ENCODE assay signal across 18 mouse cellular contexts in genomic region chr11:49267970-49268579, GRCm38 (mm10). TPM values are rescaled to one million over a fixed set of nuclear protein-coding genes. Genes with fewer than 3 reads are reported as not detected.
A peak's percentile ranks its signal among the peaks of the same experiment; 100 is the strongest.
DNase-seq lines count a peak whose midpoint lies in the region; ATAC-seq and TF ChIP-seq lines count a peak whose summit lies in the region.
"Had no signal": no experiment of that assay in that cellular context is flagged by ENCODE, and none has a peak within 500 bp of the region (broad histone marks: within the 10 kb centered on the region; RNA-seq: fewer than 3 reads in every experiment).

No protein-coding gene starts in this region.

- ATAC-seq in heart, embryonic 12.5 days (ENCODE audit: insufficient number of reproducible peaks, low FRiP score), result no peak
- ATAC-seq in lung, embryonic 16.5 days (ENCODE audit: low read depth), result no peak
- ATAC-seq in kidney, embryonic 16.5 days (ENCODE audit: low FRiP score, low TSS enrichment), result no peak
- ATAC-seq in stomach, postnatal 0 days (ENCODE audit: low FRiP score, low TSS enrichment), result no peak
- ATAC-seq in megakaryocyte, adult 5-6 weeks (ENCODE audit: poor library complexity, severe bottlenecking), result no peak
- ATAC-seq: hindbrain, embryonic 16.5 days had no signal

- peak overlapping the region; percentile 71; the same call in 1 of the 2 replicates for H3K27ac ChIP-seq in heart, embryonic 12.5 days (ENCODE audit: poor library complexity, severe bottlenecking)
- H3K27ac ChIP-seq in lung, embryonic 16.5 days (ENCODE audit: low read length), result peak overlapping the region; percentile 29; the same call in 1 of the 2 replicates
- peak overlapping the region; percentile 65; the same call in 1 of the 2 replicates for H3K27ac ChIP-seq in kidney, embryonic 16.5 days (ENCODE audit: low read length)
- peak overlapping the region; percentile 56; the same call in 1 of the 2 replicates for H3K27ac ChIP-seq in stomach, postnatal 0 days (replicated peaks)

- no peak overlapping the region for H3K4me3 ChIP-seq in heart, embryonic 12.5 days
- no peak overlapping the region for H3K4me3 ChIP-seq in lung, embryonic 16.5 days (ENCODE audit: low read length)
- H3K4me3 ChIP-seq in kidney, embryonic 16.5 days (ENCODE audit: low read length), result no peak overlapping the region
- H3K4me3 ChIP-seq in stomach, postnatal 0 days (ENCODE audit: low read depth, low read length), result no peak overlapping the region

- H3K4me1 ChIP-seq in heart, embryonic 12.5 days (replicated peaks), result peaks cover 22% of the 10 kb centered on the region
- no peaks in the 10 kb centered on the region; the same call in 1 of the 2 replicates for H3K4me1 ChIP-seq in lung, embryonic 16.5 days (replicated peaks; ENCODE audit: control insufficient read depth, insufficient read depth, low read length)
- H3K4me1 ChIP-seq in kidney, embryonic 16.5 days (ENCODE audit: insufficient read depth, low read length), result 0 out of 2 replicates have a peak, but pooled peaks cover 6% of the 10 kb centered on the region
- H3K4me1 ChIP-seq in stomach, postnatal 0 days (replicated peaks; ENCODE audit: control insufficient read depth, insufficient read depth), result no peaks in the 10 kb centered on the region

- no peaks in the 10 kb centered on the region for H3K9me3 ChIP-seq in heart, embryonic 12.5 days (replicated peaks)
- H3K9me3 ChIP-seq in lung, embryonic 16.5 days (ENCODE audit: control insufficient read depth, low read length), result no peaks in the 10 kb centered on the region
- no peaks in the 10 kb centered on the region for H3K9me3 ChIP-seq in kidney, embryonic 16.5 days (ENCODE audit: low read length)
- H3K9me3 ChIP-seq in stomach, postnatal 0 days (ENCODE audit: control insufficient read depth, low read length), result no peaks in the 10 kb centered on the region
- H3K9me3 ChIP-seq: G1E had no signal

- H3K4me2 ChIP-seq in heart, embryonic 12.5 days, result 0 out of 2 replicates have a peak overlapping the region, but pooled peaks have one; percentile 19
- no peak overlapping the region for H3K4me2 ChIP-seq in lung, embryonic 16.5 days (ENCODE audit: low read depth, low read length)
- H3K4me2 ChIP-seq in kidney, embryonic 16.5 days (replicated peaks; ENCODE audit: low read depth, low read length), result no peak overlapping the region
- no peak overlapping the region for H3K4me2 ChIP-seq in stomach, postnatal 0 days (replicated peaks; ENCODE audit: low read depth)

- no peak overlapping the region for H3K9ac ChIP-seq in heart, embryonic 12.5 days
- no peak overlapping the region for H3K9ac ChIP-seq in lung, embryonic 16.5 days (ENCODE audit: low read length)
- H3K9ac ChIP-seq in kidney, embryonic 16.5 days (replicated peaks; ENCODE audit: low read length), result no peak overlapping the region
- H3K9ac ChIP-seq in stomach, postnatal 0 days (ENCODE audit: low read length), result no peak overlapping the region

- H3K27me3 ChIP-seq in heart, embryonic 12.5 days (replicated peaks), result no peaks in the 10 kb centered on the region
- H3K27me3 ChIP-seq in lung, embryonic 16.5 days (ENCODE audit: control insufficient read depth, insufficient read depth, low read depth, low read length), result no peaks in the 10 kb centered on the region
- no peaks in the 10 kb centered on the region for H3K27me3 ChIP-seq in kidney, embryonic 16.5 days (ENCODE audit: insufficient read depth, low read length)
- H3K27me3 ChIP-seq in stomach, postnatal 0 days (ENCODE audit: control insufficient read depth, insufficient read depth, low read length), result no peaks in the 10 kb centered on the region

- no peak for TF ChIP-seq EP300 in stomach, postnatal 0 days (optimal IDR thresholded peaks at IDR 0.05)

- H3K36me3 ChIP-seq in heart, embryonic 12.5 days, result peaks cover 14% of the 10 kb centered on the region; the same call in 1 of the 2 replicates
- H3K36me3 ChIP-seq in lung, embryonic 16.5 days (ENCODE audit: control insufficient read depth, insufficient read depth, low read length), result no peaks in the 10 kb centered on the region
- H3K36me3 ChIP-seq in kidney, embryonic 16.5 days (ENCODE audit: insufficient read depth, low read length), result peaks cover 14% of the 10 kb centered on the region
- H3K36me3 ChIP-seq in stomach, postnatal 0 days (ENCODE audit: control insufficient read depth, insufficient read depth, low read length), result no peaks in the 10 kb centered on the region

- WGBS in heart, embryonic 12.5 days, result 53% methylated on average over 15 of the region's 15 CpGs
- 50% methylated on average over 15 of the region's 15 CpGs for WGBS in lung, embryonic 16.5 days
- WGBS in kidney, embryonic 16.5 days, result 66% methylated on average over 15 of the region's 15 CpGs
- WGBS in stomach, postnatal 0 days, result 49% methylated on average over 15 of the region's 15 CpGs

- DNase-seq in heart, adult 8-10 months (ENCODE audit: low spot score), result no peak
- DNase-seq in lung, postnatal 14 days, result no peak
- DNase-seq in stomach, postnatal 0 days (ENCODE audit: low spot score), result no peak
- DNase-seq in layer of hippocampus, adult 9-10 months (ENCODE audit: low spot score), result no peak
- DNase-seq: cerebellum, adult 11-12 months; gastrocnemius, postnatal 14 days; left cerebral cortex, postnatal 4 days; lung, postnatal 4 days had no signal

- TF ChIP-seq CTCF in stomach, postnatal 0 days (IDR thresholded peaks at IDR 0.05; ENCODE audit: low read depth), result no peak

RNA-seq across cellular contexts. Expression of gene Olfr1393, which starts 10.0 kb away (rescaled TPM):
- polyA plus RNA-seq in heart, embryonic 12.5 days (2016; fragmentation: Nextera tagmentation; extraction: Ambion mirVana), result 0.08 and 0.27 TPM in 2 replicates
- total RNA-seq in heart, adult 8-10 months (2022), result under 1 TPM; 0.41 to 0.50 (median 0.43) TPM
- 0.05 TPM in 1 of 2 replicates, not detected in the other for polyA plus RNA-seq in lung, embryonic 16.5 days (2015; fragmentation: Nextera tagmentation; extraction: Ambion mirVana)
- polyA plus RNA-seq in kidney, embryonic 16.5 days (2015; fragmentation: Nextera tagmentation; extraction: Ambion mirVana), result not detected in 2 replicates
- not detected in 2 replicates for polyA plus RNA-seq in stomach, postnatal 0 days (2015; fragmentation: Nextera tagmentation; extraction: Ambion mirVana)
- not detected in 2 replicates for total RNA-seq in megakaryocyte, adult 5-6 weeks (2015)
- not detected in 2 replicates for total RNA-seq in megakaryocyte, adult 5-6 weeks (2017)
- total RNA-seq: layer of hippocampus, postnatal 25 days had no signal
- polyA plus RNA-seq: C2C12; G1E; neural tube, embryonic 14.5 days; thymus, postnatal 0 days had no signal

RNA-seq across cellular contexts. Expression of gene Olfr1392, which starts 17.0 kb away (rescaled TPM):
- not detected in 2 replicates for polyA plus RNA-seq in heart, embryonic 12.5 days (2016; fragmentation: Nextera tagmentation; extraction: Ambion mirVana)
- total RNA-seq in heart, adult 8-10 months (2022), result not detected
- polyA plus RNA-seq in lung, embryonic 16.5 days (2015; fragmentation: Nextera tagmentation; extraction: Ambion mirVana), result 0.14 TPM in 1 of 2 replicates, not detected in the other
- polyA plus RNA-seq in kidney, embryonic 16.5 days (2015; fragmentation: Nextera tagmentation; extraction: Ambion mirVana), result not detected in 2 replicates
- 0.10 TPM in 1 of 2 replicates, not detected in the other for polyA plus RNA-seq in stomach, postnatal 0 days (2015; fragmentation: Nextera tagmentation; extraction: Ambion mirVana)
- 0.84 TPM in 1 of 2 replicates, not detected in the other for total RNA-seq in megakaryocyte, adult 5-6 weeks (2015)
- total RNA-seq in megakaryocyte, adult 5-6 weeks (2017), result not detected in 2 replicates
- total RNA-seq: gastrocnemius, postnatal 14 days; layer of hippocampus, postnatal 25 days had no signal
- polyA plus RNA-seq: C2C12; G1E; neural tube, embryonic 14.5 days; thymus, postnatal 0 days had no signal

RNA-seq across cellular contexts. Expression of gene Mgat1, which starts 24.1 kb away (rescaled TPM):
- 45.7 TPM in 2 replicates for polyA plus RNA-seq in heart, embryonic 12.5 days (2016; fragmentation: Nextera tagmentation; extraction: Ambion mirVana)
- 10 to 100 TPM; 62.4 to 80.4 (median 68.8) TPM for total RNA-seq in heart, adult 8-10 months (2022)
- polyA plus RNA-seq in lung, embryonic 16.5 days (2015; fragmentation: Nextera tagmentation; extraction: Ambion mirVana), result 73.0 and 78.9 TPM in 2 replicates
- polyA plus RNA-seq in kidney, embryonic 16.5 days (2015; fragmentation: Nextera tagmentation; extraction: Ambion mirVana), result 88.9 and 91.9 TPM in 2 replicates
- polyA plus RNA-seq in stomach, postnatal 0 days (2015; fragmentation: Nextera tagmentation; extraction: Ambion mirVana), result 42.7 and 43.4 TPM in 2 replicates
- total RNA-seq in megakaryocyte, adult 5-6 weeks (2015), result 33.6 and 36.0 TPM in 2 replicates
- 42.6 and 42.9 TPM in 2 replicates for total RNA-seq in megakaryocyte, adult 5-6 weeks (2017)

RNA-seq across cellular contexts. Expression of gene Olfr10, which starts 36.5 kb away (rescaled TPM):
- polyA plus RNA-seq in heart, embryonic 12.5 days (2016; fragmentation: Nextera tagmentation; extraction: Ambion mirVana), result not detected in 2 replicates
- total RNA-seq in heart, adult 8-10 months (2022), result not detected
- not detected in 2 replicates for polyA plus RNA-seq in lung, embryonic 16.5 days (2015; fragmentation: Nextera tagmentation; extraction: Ambion mirVana)
- polyA plus RNA-seq in kidney, embryonic 16.5 days (2015; fragmentation: Nextera tagmentation; extraction: Ambion mirVana), result not detected in 2 replicates
- polyA plus RNA-seq in stomach, postnatal 0 days (2015; fragmentation: Nextera tagmentation; extraction: Ambion mirVana), result not detected in 2 replicates
- not detected in 2 replicates for total RNA-seq in megakaryocyte, adult 5-6 weeks (2015)
- not detected in 2 replicates for total RNA-seq in megakaryocyte, adult 5-6 weeks (2017)
- total RNA-seq: gastrocnemius, postnatal 14 days; layer of hippocampus, postnatal 25 days; left cerebral cortex, postnatal 4 days had no signal
- polyA plus RNA-seq: C2C12; G1E; hindbrain, embryonic 16.5 days; neural tube, embryonic 14.5 days; thymus, postnatal 0 days had no signal

RNA-seq across cellular contexts. Expression of gene Olfr1391, which starts 54.5 kb away (rescaled TPM):
- polyA plus RNA-seq in heart, embryonic 12.5 days (2016; fragmentation: Nextera tagmentation; extraction: Ambion mirVana), result not detected in 2 replicates
- not detected for total RNA-seq in heart, adult 8-10 months (2022)
- not detected in 2 replicates for polyA plus RNA-seq in lung, embryonic 16.5 days (2015; fragmentation: Nextera tagmentation; extraction: Ambion mirVana)
- not detected in 2 replicates for polyA plus RNA-seq in kidney, embryonic 16.5 days (2015; fragmentation: Nextera tagmentation; extraction: Ambion mirVana)
- not detected in 2 replicates for polyA plus RNA-seq in stomach, postnatal 0 days (2015; fragmentation: Nextera tagmentation; extraction: Ambion mirVana)
- not detected in 2 replicates for total RNA-seq in megakaryocyte, adult 5-6 weeks (2015)
- total RNA-seq in megakaryocyte, adult 5-6 weeks (2017), result not detected in 2 replicates
- total RNA-seq: gastrocnemius, postnatal 14 days; layer of hippocampus, postnatal 25 days; left cerebral cortex, postnatal 4 days had no signal
- polyA plus RNA-seq: C2C12; G1E; hindbrain, embryonic 16.5 days; neural tube, embryonic 14.5 days; thymus, postnatal 0 days had no signal
